Mouse (Mus musculus): Measurements from ENCODE around the gene Hrct1. TPM values are rescaled to one million over a fixed set of nuclear protein-coding genes. Genes with fewer than 3 reads are reported as not detected.

Hrct1 gene
- polyA plus RNA-seq, 1 experiment from 2014 or later = 2.1 TPM

DNA sequence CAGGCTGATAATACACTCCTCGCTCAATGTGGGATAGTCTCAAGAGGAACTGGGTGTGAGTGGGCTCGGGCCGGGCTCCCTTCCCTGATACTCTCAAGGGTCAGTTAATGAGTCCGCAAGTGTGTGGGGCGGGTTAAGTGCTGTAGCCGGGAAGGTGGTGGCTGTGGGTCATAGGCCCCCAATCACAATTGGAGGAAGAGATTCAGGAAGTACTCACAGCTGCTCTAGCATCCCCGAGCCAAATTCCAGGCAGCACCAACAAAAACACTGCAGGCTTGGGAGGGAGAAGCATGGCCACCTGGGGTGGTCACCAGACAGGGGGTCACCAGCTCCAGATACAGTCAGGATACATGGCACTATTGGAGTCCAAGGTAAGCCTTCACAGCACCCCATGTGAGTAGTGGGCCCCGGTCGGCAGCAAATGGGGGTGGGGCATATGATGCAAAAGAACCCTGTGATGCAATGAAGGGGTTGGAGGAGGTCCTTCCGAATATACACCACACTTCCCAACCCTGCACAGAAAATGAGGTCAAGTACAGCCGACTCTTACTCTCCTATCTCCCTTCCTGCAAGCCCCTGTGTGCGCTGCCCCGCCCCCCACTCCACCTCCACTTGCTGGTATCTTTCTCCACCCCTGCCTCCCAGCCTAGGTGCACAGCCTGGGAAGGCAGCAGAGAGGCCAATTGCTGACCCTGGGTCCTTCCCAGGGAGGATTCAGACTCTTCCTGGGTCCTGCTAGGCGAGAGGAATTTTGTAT is 3.0 kb downstream of the Hrct1 start, which contains the start of gene Spaar:
TSS of gene Spaar (plus strand) at position 241 of the 757 bp plus-strand sequence.
- 0 out of 2 replicates have a peak, but pooled peaks have one; percentile 9 for ATAC-seq
- Histone ChIP-seq H3K27ac (ENCODE audit: low read depth, low read length) (peak within 1 kb of the TSS; percentile 75), H3K27me3 (replicated peaks; ENCODE audit: control insufficient read depth, insufficient read depth, low read length) (no peaks in the 10 kb centered on the region), H3K9ac (ENCODE audit: low read depth, low read length) (no peak within 1 kb of the TSS), H3K4me2 (replicated peaks; ENCODE audit: low read depth) (no peak within 1 kb of the TSS), H3K4me1 (replicated peaks; ENCODE audit: control insufficient read depth, insufficient read depth, low read length) (peaks cover 9% of the 10 kb centered on the region; the same call in 1 of the 2 replicates), H3K36me3 (ENCODE audit: control insufficient read depth, insufficient read depth) (no peaks in the 10 kb centered on the region), H3K4me3 (ENCODE audit: low read depth, low read length) (no peak within 1 kb of the TSS), H3K9me3 (ENCODE audit: control insufficient read depth) (no peaks in the 10 kb centered on the region)
- WGBS = 39% methylated on average over 14 of the region's 14 CpGs
- no peak for TF ChIP-seq CTCF (IDR thresholded peaks at IDR 0.05; ENCODE audit: low read depth)

DNA sequence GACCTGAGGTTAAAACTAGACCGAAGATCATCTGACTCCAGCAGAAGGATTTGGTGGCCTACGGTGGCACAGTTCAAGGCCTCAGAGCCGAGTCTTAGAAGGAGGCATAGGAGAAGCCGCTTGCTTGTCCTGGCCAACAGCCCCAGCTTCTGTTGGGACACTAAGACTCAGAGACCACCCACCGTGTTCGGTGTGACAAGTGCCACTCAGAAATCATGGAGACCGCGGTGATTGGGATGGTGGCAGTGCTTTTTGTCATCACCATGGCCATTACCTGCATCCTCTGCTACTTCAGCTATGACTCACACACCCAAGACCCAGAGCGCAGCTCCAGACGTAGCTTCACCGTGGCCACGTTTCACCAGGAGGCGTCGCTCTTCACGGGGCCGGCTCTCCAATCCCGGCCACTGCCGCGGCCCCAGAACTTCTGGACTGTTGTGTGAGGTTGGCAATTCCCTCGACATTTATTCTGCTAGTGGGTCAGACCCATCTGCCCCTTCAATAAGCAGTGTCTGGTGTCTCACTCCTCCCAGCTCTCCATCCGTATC is 3.8 kb downstream of the Hrct1 start:
- H3K36me3 ChIP-seq (ENCODE audit: control insufficient read depth, insufficient read depth) = no peaks in the 10 kb centered on the region
- H3K4me2 ChIP-seq (replicated peaks; ENCODE audit: low read depth) = no peak overlapping the region
- peaks cover 9% of the 10 kb centered on the region; the same call in 1 of the 2 replicates for H3K4me1 ChIP-seq (replicated peaks; ENCODE audit: control insufficient read depth, insufficient read depth, low read length)
- no peak overlapping the region for H3K27ac ChIP-seq (ENCODE audit: low read depth, low read length)
- peak; percentile 36 for TF ChIP-seq CTCF (IDR thresholded peaks at IDR 0.05; ENCODE audit: low read depth)
- no peaks in the 10 kb centered on the region for H3K9me3 ChIP-seq (ENCODE audit: control insufficient read depth)
- H3K4me3 ChIP-seq (ENCODE audit: low read depth, low read length) = no peak overlapping the region
- no peaks in the 10 kb centered on the region for H3K27me3 ChIP-seq (replicated peaks; ENCODE audit: control insufficient read depth, insufficient read depth, low read length)
- ATAC-seq = no peak
- H3K9ac ChIP-seq (ENCODE audit: low read depth, low read length) = no peak overlapping the region
- 64% methylated on average over 21 of the region's 21 CpGs for WGBS

- Histone ChIP-seq H3K4me2 (replicated peaks; ENCODE audit: low read depth) (no peak overlapping the region), H3K4me1 (replicated peaks; ENCODE audit: control insufficient read depth, insufficient read depth, low read length) (peaks cover 5% of the 10 kb centered on the region; the same call in 1 of the 2 replicates), H3K27ac (ENCODE audit: low read depth, low read length) (no peak overlapping the region), H3K36me3 (ENCODE audit: control insufficient read depth, insufficient read depth) (no peaks in the 10 kb centered on the region), H3K9ac (ENCODE audit: low read depth, low read length) (no peak overlapping the region), H3K27me3 (replicated peaks; ENCODE audit: control insufficient read depth, insufficient read depth, low read length) (no peaks in the 10 kb centered on the region), H3K9me3 (ENCODE audit: control insufficient read depth) (no peaks in the 10 kb centered on the region), H3K4me3 (ENCODE audit: low read depth, low read length) (no peak overlapping the region)
- WGBS = 21% methylated on average over 1 of the region's 1 CpGs
- TF ChIP-seq CTCF (IDR thresholded peaks at IDR 0.05; ENCODE audit: low read depth) = no peak
- ATAC-seq = no peak
These were observed 5.2 kb downstream of the Hrct1 start for GRCm38 (mm10) chr4:43732171-43732570.

DNA sequence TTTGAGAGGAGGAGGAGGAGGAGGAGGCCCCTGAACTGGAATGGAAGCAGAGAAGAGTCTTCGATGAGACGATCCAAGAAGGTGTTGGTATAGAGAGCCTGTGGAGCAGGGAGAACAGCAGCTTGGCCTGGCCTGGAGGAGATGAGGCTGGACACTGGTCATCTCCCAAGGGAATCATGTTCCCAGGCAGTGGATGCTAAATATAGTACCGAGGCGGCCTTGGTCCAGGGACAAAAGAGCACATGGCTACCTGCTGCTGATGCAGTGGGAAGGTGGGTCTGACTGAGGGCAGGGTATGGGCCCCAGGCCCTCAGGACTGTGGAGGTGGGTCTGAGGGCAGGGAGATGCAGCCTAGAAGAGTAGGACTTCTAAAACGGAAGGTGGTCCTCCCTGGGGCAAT is 6.2 kb downstream of the Hrct1 start:
- Histone ChIP-seq H3K27me3 (replicated peaks; ENCODE audit: control insufficient read depth, insufficient read depth, low read length) (no peaks in the 10 kb centered on the region), H3K4me3 (ENCODE audit: low read depth, low read length) (no peak overlapping the region), H3K9me3 (ENCODE audit: control insufficient read depth) (no peaks in the 10 kb centered on the region), H3K27ac (ENCODE audit: low read depth, low read length) (no peak overlapping the region), H3K4me2 (replicated peaks; ENCODE audit: low read depth) (no peak overlapping the region), H3K9ac (ENCODE audit: low read depth, low read length) (no peak overlapping the region), H3K4me1 (replicated peaks; ENCODE audit: control insufficient read depth, insufficient read depth, low read length) (peaks cover 5% of the 10 kb centered on the region; the same call in 1 of the 2 replicates), H3K36me3 (ENCODE audit: control insufficient read depth, insufficient read depth) (no peaks in the 10 kb centered on the region)
- TF ChIP-seq CTCF (IDR thresholded peaks at IDR 0.05; ENCODE audit: low read depth) = no peak
- 83% methylated on average over 5 of the region's 5 CpGs for WGBS
- ATAC-seq = no peak

DNA sequence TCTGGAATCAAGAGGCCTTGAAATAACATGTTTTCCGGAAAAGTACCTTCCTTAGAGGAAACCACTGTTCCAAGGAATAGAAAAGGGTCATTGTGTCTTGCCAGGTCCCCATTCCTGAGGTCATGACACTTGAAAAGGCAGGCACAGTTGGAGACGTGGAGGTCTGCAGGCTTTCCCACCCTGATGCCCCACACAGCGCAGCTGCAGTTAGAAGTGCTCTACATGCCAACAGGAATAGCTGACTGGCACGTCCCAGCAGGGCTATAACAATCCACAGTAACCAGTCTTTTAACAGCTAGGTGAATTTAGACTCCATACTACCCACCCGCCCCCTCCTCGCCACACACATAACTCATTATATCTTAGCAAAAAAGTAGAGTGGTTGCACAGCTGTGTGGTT is 10.2 kb downstream of the Hrct1 start:
- ATAC-seq = no peak
- no peak for TF ChIP-seq CTCF (IDR thresholded peaks at IDR 0.05; ENCODE audit: low read depth)
- WGBS = 82% methylated on average over 6 of the region's 6 CpGs
- H3K4me2 ChIP-seq (replicated peaks; ENCODE audit: low read depth) = no peak overlapping the region
- H3K27me3 ChIP-seq (replicated peaks; ENCODE audit: control insufficient read depth, insufficient read depth, low read length) = no peaks in the 10 kb centered on the region
- H3K36me3 ChIP-seq (ENCODE audit: control insufficient read depth, insufficient read depth) = no peaks in the 10 kb centered on the region
- H3K9ac ChIP-seq (ENCODE audit: low read depth, low read length) = no peak overlapping the region
- H3K9me3 ChIP-seq (ENCODE audit: control insufficient read depth) = no peaks in the 10 kb centered on the region
- H3K4me3 ChIP-seq (ENCODE audit: low read depth, low read length) = no peak overlapping the region
- no peak overlapping the region for H3K27ac ChIP-seq (ENCODE audit: low read depth, low read length)
- H3K4me1 ChIP-seq (replicated peaks; ENCODE audit: control insufficient read depth, insufficient read depth, low read length) = no peaks in the 10 kb centered on the region

DNA sequence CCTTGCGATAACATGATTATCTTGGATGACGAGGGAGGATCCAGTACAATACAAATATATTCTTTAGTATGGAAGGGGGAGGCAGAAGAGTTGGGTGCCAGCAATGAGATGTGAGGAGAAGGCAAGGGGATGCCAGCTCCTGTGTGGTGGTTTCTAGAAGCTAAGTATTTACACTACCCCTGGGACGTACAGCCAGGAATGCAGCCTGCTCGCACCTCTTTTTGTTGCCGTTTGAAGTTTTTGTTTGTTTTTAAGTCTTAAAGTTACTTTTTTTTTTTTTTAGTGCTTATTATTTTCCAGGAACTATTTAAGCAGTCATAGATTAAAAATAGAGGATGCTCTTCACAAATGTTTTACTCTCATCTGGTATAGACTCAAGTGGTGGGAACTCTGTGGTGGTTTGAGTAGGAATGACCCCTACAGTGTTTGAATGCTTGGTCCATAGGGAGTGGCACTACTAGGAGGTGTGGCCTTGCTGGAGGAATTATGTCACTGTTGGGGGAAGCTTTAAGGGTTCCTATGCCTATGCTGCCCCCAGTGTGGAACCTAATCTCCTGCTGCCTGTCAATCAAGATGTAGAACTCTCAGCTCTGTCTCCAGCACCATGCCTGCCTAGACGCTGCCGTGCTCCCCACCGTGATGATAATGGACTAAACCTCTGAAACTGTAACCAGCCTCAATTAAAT is 12.1 kb downstream of the Hrct1 start:
- Histone ChIP-seq H3K4me1 (replicated peaks; ENCODE audit: control insufficient read depth, insufficient read depth, low read length) (no peaks in the 10 kb centered on the region), H3K9ac (ENCODE audit: low read depth, low read length) (no peak overlapping the region), H3K36me3 (ENCODE audit: control insufficient read depth, insufficient read depth) (no peaks in the 10 kb centered on the region), H3K27ac (ENCODE audit: low read depth, low read length) (no peak overlapping the region), H3K4me2 (replicated peaks; ENCODE audit: low read depth) (no peak overlapping the region), H3K4me3 (ENCODE audit: low read depth, low read length) (no peak overlapping the region), H3K27me3 (replicated peaks; ENCODE audit: control insufficient read depth, insufficient read depth, low read length) (no peaks in the 10 kb centered on the region), H3K9me3 (ENCODE audit: control insufficient read depth) (no peaks in the 10 kb centered on the region)
- ATAC-seq = no peak
- TF ChIP-seq CTCF (IDR thresholded peaks at IDR 0.05; ENCODE audit: low read depth) = no peak
- WGBS = 44% methylated on average over 8 of the region's 8 CpGs
